Mouse (Mus musculus) forelimb bud, embryonic 11.5 days (tissue): ENCODE measurements around the gene Ntng2.

ENCODE experiments used
- DNase-seq: peaks from one replicate; pipeline ENCODE4 v3.0.0-alpha.2; 2012; ENCODE audit warnings: low read depth, low spot score

Gene Ntng2

GRCm38 (mm10) chr2:29191216-29192215 is 61.3 kb downstream of the Ntng2 start:
- DNase-seq = no peak

GRCm38 (mm10) chr2:29190392-29190791 is 62.4 kb downstream of the Ntng2 start:
- DNase-seq = no peak

DNA sequence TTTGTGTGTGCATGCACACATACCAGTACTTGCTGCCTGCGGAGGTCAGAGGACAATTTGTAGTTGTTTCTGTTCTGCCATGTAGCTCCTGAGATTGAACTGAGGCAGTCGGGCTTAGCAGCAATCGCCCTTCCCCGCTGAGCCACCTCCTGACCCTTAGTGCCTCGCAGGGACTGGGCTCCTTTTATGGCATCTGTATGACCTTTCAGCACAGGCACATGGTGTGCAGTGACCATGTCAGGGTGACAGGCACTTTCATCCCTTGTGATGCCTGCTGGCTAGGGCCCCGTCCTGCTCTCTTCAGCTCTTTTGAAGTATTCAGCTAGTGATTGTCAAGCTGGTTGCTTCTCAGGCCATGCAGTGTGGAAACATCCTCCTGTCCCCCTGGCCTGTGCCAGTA is 66.6 kb downstream of the Ntng2 start:
- no peak for DNase-seq

DNA sequence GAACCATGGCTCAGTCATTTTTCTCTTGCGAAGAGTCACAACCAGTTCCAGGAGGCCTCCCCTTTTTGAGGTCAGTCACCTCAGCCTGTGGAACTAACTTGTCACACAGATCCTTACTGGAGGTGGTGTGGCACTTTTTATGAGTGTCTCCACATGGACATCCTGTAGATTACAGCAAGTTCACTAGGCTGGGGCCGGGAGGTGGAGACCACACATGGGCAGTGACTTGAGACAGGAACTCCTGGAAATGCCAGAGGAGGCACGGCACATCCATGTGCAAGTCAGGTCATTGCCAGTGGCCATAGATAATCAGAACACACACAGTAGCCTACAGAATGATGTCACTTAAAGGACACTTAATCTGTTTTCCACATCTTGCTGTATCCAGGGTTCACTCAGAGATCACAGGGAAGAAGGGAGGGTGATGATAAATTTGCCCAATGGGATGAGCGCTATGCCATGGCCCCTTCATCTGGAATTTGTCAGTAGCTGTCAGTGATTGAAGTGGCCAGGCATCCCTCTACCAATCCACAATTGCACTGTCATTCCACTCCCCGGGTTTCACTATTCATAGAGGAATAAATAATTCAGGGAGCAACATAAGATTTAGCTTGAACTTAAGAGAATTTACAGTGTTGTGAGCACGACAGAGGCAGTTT is 69.4 kb downstream of the Ntng2 start:
- DNase-seq = no peak

DNA sequence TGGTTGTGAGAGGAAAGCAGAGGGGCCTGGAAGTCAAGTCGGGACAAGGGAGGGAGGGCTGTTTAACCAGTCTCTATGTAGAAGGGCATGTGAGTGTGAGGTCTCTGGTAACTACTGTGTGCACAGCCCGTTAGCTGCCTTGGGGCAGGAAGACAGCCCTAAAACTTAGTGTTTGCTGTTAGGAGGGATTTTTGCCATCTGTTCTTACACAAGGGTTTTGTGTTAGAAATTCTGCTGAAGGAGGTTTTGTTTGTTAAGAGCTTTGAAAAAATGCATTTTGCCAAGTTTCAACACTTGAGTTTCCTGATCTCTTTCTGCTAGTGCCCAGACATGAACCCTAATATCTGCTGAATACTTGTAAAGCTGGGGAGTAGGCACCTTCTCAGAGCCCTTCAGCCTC is 71.7 kb downstream of the Ntng2 start:
- DNase-seq = no peak

DNA sequence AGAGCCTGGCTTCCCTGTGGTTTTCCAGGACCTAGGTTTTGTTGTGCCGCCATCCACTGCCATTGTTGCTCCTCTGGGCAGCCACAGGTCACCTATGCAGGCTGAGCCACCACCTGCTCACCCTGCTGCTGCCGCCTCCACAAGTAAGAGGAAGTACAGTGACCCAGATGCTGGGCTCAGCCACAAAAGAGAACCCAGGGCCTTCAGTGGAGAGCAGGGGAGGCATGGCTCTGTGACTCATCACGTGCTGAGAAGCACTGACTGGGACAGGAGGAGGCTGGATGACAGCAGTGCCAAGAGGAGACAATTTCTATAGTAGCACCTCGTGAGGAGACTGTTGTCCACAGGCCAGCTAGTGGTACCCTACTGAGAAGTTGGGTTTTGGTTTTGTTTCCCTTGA is 73.0 kb downstream of the Ntng2 start:
- no peak for DNase-seq

DNA sequence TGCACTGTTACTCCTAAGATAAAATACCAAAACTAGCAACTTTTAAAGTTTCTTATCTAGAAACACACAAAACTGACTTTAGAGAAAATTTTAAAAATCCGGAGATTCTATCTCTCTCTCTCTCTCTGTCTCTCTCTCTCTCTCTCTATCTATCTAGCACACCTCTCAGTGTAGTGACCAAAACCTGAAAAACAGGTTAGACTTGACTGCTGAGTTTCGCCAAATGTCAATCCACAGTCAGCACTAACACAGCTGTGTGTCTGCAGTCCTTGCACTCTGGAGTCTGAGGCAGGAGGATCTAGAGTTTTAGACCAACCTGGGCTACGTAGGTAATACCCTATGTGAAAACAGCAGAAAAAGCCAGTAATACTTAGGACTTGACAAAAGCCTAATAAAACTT is 77.9 kb downstream of the Ntng2 start:
- no peak for DNase-seq

- no peak for DNase-seq
Observed at GRCm38 (mm10) chr2:29168067-29168466, 84.7 kb downstream of the Ntng2 start.

DNA sequence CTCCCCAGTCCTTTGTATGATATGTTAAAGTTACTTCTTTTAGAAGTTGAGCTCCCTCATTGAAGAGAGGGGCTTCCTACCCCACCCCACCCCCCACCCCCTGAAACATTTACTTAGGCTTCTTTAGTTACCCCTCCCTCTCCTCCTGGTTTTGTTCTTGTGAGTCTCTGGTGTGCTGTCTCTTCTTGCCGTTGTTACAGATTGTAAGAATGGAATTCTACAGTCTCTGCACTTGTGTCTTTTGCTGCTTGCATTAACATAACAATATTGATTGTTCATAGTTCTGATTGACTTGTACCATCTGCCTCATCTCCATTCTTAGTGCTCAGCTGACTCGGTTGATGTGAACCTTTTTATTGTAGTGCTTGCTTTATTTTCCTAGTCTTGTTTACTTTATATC is 100.9 kb downstream of the Ntng2 start:
- no peak for DNase-seq
